Mouse (Mus musculus) embryonic facial prominence, embryonic 14.5 days (tissue): Measurements from ENCODE around the gene Cacna2d2. TPM values are rescaled to one million over a fixed set of nuclear protein-coding genes. Genes with fewer than 3 reads are reported as not detected.

Source experiments
- ATAC-seq: fragments of 200-750 bp; cut with Nextera tagmentation; 2 replicates; pipeline ENCODE4 v1.8.0; 2017; ENCODE audit warnings: low read depth, moderate number of reproducible peaks, moderate TSS enrichment
- DNase-seq: peaks from one replicate; pipeline ENCODE4 v3.0.0-alpha.2; 2015; ENCODE audit warnings: low spot score
- H3K27ac ChIP-seq: fragments of 300-500 bp; sonication (generic); replicated peaks from 2 replicates; pipeline ENCODE4 v1.5.1; 2014; ENCODE audit warnings: low read depth, mild to moderate bottlenecking, low read length, moderate library complexity
- H3K27me3 ChIP-seq: fragments of 300-500 bp; sonication (generic); replicated peaks from 2 replicates; pipeline ENCODE4 v1.6.1; 2014; ENCODE audit warnings: low read length; ENCODE audit not compliant: control insufficient read depth, insufficient read depth
- H3K36me3 ChIP-seq: fragments of 300-500 bp; sonication (generic); 2 replicates; pipeline ENCODE4 v1.6.1; 2014; ENCODE audit warnings: low read length, mixed read lengths; ENCODE audit not compliant: control insufficient read depth, insufficient read depth
- H3K4me1 ChIP-seq: fragments of 300-500 bp; sonication (generic); 2 replicates; pipeline ENCODE4 v1.6.1; 2014; ENCODE audit warnings: antibody characterized with exemption, low read length; ENCODE audit not compliant: control insufficient read depth, insufficient read depth
- H3K4me2 ChIP-seq: fragments of 300-500 bp; sonication (generic); 2 replicates; pipeline ENCODE4 v1.6.1; 2014; ENCODE audit warnings: low read depth, mild to moderate bottlenecking, low read length, moderate library complexity, mixed read lengths
- H3K4me3 ChIP-seq: fragments of 300-500 bp; sonication (generic); 2 replicates; pipeline ENCODE4 v1.5.1; 2014; ENCODE audit warnings: low read depth, mild to moderate bottlenecking, low read length
- H3K9ac ChIP-seq: fragments of 300-500 bp; sonication (generic); 2 replicates; pipeline ENCODE4 v1.6.1; 2014; ENCODE audit warnings: low read depth, mild to moderate bottlenecking, low read length, moderate library complexity, mixed read lengths
- H3K9me3 ChIP-seq: fragments of 300-500 bp; sonication (generic); 2 replicates; pipeline ENCODE4 v1.6.1; 2016; ENCODE audit warnings: low read length; ENCODE audit not compliant: control insufficient read depth
- WGBS: fragments of 180-500 bp; shearing (Covaris S2); extraction: QIAGEN DNeasy Blood & Tissue Kit; methylation state at CpG from one replicate; pipeline ENCODE4 v1.1.7; 2014; 5-methylcytosine and 5-hydroxymethylcytosine counted together
- polyA plus RNA-seq: library from polyadenylated mRNA; unstranded; fragments of >200 nt; fragmentation: Nextera tagmentation; extraction: Ambion mirVana; gene quantifications from 2 replicates; pipeline ENCODE4 v1.2.1, GENCODE M21; 2014

The Cacna2d2 gene
- polyA plus RNA-seq, 1 experiment from 2014 or later = 0.93 TPM

DNA sequence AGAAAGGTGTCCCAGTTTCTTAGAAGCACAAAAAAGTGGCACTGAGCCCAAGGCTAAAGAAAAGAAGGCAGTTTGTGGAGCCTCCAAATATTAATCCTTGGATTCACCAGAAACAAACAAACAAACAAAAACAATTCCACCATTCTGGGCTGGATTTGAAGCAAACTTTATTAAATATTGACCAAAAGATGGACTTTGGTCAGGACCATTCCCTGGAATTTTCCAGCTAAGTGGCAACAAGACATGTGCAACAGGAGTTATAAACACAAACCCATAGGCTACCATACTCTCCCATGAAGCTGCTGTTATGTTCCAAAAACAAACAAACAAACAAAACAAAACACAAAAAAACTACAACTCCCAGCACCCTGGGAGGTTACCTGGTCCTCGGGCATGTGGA is 74.6 kb downstream of the Cacna2d2 start:
- Histone ChIP-seq H3K4me1 (peaks cover 7% of the 10 kb centered on the region), H3K4me2 (no peak overlapping the region), H3K9me3 (no peaks in the 10 kb centered on the region), H3K4me3 (no peak overlapping the region), H3K9ac (no peak overlapping the region), H3K27ac (no peak overlapping the region), H3K27me3 (no peaks in the 10 kb centered on the region), H3K36me3 (no peaks in the 10 kb centered on the region)
- no peak for DNase-seq
- 71% methylated on average over 1 of the region's 1 CpGs for WGBS
- no peak for ATAC-seq

DNA sequence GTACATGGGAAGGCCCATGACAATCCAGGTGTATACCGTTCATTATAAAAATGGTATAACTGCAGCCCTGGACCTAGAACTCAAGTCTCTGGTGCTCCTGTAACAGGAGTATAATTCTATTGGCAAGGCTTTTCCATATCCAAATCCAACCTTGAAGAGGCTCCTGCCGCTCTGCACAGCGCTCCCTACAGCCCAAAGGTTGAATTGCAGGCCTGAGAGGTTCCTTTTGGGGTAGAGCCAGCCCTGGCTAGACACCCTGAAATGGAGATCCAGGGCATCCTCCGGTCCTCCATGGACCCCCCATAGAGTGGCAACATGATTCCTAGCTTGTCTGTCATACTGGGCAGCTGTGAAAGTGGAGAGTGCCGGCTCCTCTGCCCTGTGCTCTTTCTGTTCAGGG is 79.6 kb downstream of the Cacna2d2 start:
- Histone ChIP-seq H3K4me1 (peaks cover 24% of the 10 kb centered on the region), H3K4me3 (no peak overlapping the region), H3K36me3 (no peaks in the 10 kb centered on the region), H3K9ac (no peak overlapping the region), H3K27ac (peak overlapping the region; percentile 12), H3K4me2 (peak overlapping the region; percentile 31), H3K9me3 (no peaks in the 10 kb centered on the region), H3K27me3 (no peaks in the 10 kb centered on the region)
- no peak for DNase-seq
- WGBS = 31% methylated on average over 5 of the region's 5 CpGs
- no peak for ATAC-seq

DNA sequence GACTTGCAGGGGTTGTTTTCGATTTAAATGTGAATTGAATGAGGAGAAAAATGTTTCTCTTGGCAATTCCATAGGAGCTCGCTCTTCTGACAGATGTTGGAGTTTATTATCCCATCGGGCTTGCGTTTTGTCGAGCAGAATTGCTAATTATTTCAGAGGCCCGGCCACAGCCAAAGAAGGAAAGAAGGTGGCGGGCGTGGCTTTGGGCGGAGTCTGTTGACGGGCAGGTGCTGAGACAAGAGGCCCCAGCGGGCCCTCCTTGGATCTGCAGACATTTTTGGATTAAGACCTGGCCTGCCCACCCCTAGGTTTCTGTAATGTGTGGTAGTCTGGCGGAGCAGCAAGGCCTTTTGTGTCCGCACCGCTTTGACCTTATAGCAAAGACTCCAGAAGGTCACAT is 80.2 kb downstream of the Cacna2d2 start:
- Histone ChIP-seq H3K9ac (no peak overlapping the region; the same call in 1 of the 2 replicates), H3K4me1 (peaks cover 24% of the 10 kb centered on the region), H3K27ac (peak overlapping the region; percentile 12), H3K4me2 (peak overlapping the region; percentile 31), H3K27me3 (no peaks in the 10 kb centered on the region), H3K36me3 (no peaks in the 10 kb centered on the region), H3K4me3 (peak overlapping the region; percentile 0; the same call in 1 of the 2 replicates), H3K9me3 (no peaks in the 10 kb centered on the region)
- DNase-seq (peak; percentile 81), ATAC-seq (no peak)
- WGBS = 9% methylated on average over 14 of the region's 14 CpGs

- no peaks in the 10 kb centered on the region for H3K9me3 ChIP-seq
- no peaks in the 10 kb centered on the region for H3K36me3 ChIP-seq
- H3K4me1 ChIP-seq = peaks cover 24% of the 10 kb centered on the region
- ATAC-seq (peak; percentile 47), DNase-seq (peak; percentile 61)
- peak overlapping the region; percentile 31 for H3K4me2 ChIP-seq
- H3K4me3 ChIP-seq = no peak overlapping the region
- WGBS = 9% methylated on average over 8 of the region's 9 CpGs
- no peak overlapping the region for H3K9ac ChIP-seq
- H3K27me3 ChIP-seq = no peaks in the 10 kb centered on the region
- peak overlapping the region; percentile 12; the same call in 1 of the 2 replicates for H3K27ac ChIP-seq
These were observed 81.2 kb downstream of the Cacna2d2 start for GRCm38 (mm10) chr9:107480477-107481069.

DNA sequence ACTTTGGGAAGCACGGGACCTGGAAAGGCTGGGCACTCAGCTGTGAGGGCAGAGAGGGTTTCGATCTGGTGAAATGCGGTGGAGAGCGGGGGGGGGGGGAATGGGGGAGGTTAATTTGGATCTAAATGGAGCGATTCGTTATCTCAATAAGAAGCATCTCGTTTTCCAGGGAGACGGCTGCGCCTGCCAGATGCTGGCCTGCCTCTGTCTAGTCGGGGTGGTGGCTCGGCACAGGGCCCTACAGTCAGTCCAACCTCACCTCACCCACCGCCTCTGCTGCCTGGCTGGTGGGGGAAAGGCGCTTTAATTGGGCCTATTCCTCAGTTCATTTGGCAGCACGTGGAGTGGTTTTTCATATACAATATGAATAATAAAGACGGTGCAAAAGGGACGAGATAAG is 81.9 kb downstream of the Cacna2d2 start:
- Histone ChIP-seq H3K4me2 (no peak overlapping the region), H3K27me3 (no peaks in the 10 kb centered on the region), H3K9me3 (no peaks in the 10 kb centered on the region), H3K9ac (no peak overlapping the region), H3K4me3 (no peak overlapping the region), H3K27ac (no peak overlapping the region), H3K4me1 (peaks cover 22% of the 10 kb centered on the region), H3K36me3 (no peaks in the 10 kb centered on the region)
- DNase-seq (no peak), ATAC-seq (no peak)
- 29% methylated on average over 16 of the region's 16 CpGs for WGBS

DNA sequence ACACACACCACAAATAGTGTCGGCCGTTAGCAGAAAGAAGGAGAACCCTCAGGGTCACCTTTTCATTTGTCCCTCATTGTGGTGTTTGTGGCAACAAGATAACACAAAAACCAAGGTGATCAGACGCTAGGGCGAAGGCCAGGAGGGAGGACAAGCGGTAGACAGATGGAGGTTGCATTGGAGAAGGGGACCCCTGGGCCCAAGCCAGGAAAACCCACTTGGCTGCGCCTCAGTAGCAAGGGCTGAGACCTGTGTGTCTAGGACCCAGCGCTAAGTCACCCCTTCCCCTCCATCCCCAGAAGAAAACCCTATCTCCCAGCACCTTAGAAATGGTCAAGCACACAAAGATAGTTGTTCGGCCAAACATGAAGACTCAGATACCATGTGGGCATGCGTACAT is 82.6 kb downstream of the Cacna2d2 start:
- no peaks in the 10 kb centered on the region for H3K27me3 ChIP-seq
- no peaks in the 10 kb centered on the region for H3K9me3 ChIP-seq
- no peaks in the 10 kb centered on the region for H3K36me3 ChIP-seq
- no peak for ATAC-seq
- peaks cover 20% of the 10 kb centered on the region for H3K4me1 ChIP-seq
- no peak overlapping the region for H3K9ac ChIP-seq
- WGBS = 91% methylated on average over 9 of the region's 9 CpGs
- H3K4me3 ChIP-seq = no peak overlapping the region
- DNase-seq = no peak
- no peak overlapping the region for H3K4me2 ChIP-seq
- no peak overlapping the region for H3K27ac ChIP-seq

DNA sequence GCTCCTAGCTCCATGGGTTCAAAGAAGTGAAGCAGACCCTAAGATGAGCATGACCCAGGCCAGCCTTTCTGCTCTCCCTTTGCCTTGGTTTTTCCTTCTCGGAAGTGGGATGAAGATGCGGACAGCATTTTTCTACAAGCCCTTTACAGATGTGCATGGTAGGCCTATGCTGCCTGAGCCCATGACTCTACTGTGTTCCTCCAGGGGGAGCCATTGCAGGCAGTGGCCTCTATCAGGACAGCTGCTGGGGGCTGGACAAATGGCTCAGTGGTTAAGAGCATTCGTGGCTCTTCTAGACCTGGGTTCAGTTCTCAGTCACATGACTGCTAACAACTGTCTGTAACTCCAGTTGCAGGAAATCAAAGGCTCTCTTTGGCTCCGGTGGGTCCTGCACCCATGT is 83.4 kb downstream of the Cacna2d2 start:
- Histone ChIP-seq H3K36me3 (no peaks in the 10 kb centered on the region), H3K27me3 (no peaks in the 10 kb centered on the region), H3K9me3 (no peaks in the 10 kb centered on the region), H3K4me1 (peaks cover 20% of the 10 kb centered on the region), H3K9ac (no peak overlapping the region), H3K4me3 (no peak overlapping the region), H3K4me2 (no peak overlapping the region), H3K27ac (no peak overlapping the region)
- ATAC-seq (no peak), DNase-seq (no peak)
- 80% methylated on average over 4 of the region's 4 CpGs for WGBS

GRCm38 (mm10) chr9:107483714-107484113 is 84.3 kb downstream of the Cacna2d2 start:
- ATAC-seq (no peak), DNase-seq (no peak)
- H3K4me1 ChIP-seq = peaks cover 20% of the 10 kb centered on the region
- no peaks in the 10 kb centered on the region for H3K9me3 ChIP-seq
- H3K4me3 ChIP-seq = no peak overlapping the region
- H3K4me2 ChIP-seq = no peak overlapping the region
- H3K27me3 ChIP-seq = no peaks in the 10 kb centered on the region
- no peak overlapping the region for H3K27ac ChIP-seq
- no peaks in the 10 kb centered on the region for H3K36me3 ChIP-seq
- 83% methylated on average over 5 of the region's 5 CpGs for WGBS
- no peak overlapping the region for H3K9ac ChIP-seq

- peak; percentile 46 for DNase-seq
- ATAC-seq = peak; percentile 32; the same call in 1 of the 2 replicates
- Histone ChIP-seq H3K9me3 (no peaks in the 10 kb centered on the region), H3K27me3 (no peaks in the 10 kb centered on the region), H3K4me1 (peaks cover 16% of the 10 kb centered on the region), H3K27ac (no peak overlapping the region), H3K36me3 (no peaks in the 10 kb centered on the region), H3K4me3 (no peak overlapping the region), H3K4me2 (no peak overlapping the region), H3K9ac (no peak overlapping the region)
- 76% methylated on average over 16 of the region's 17 CpGs for WGBS
These were observed 84.9 kb downstream of the Cacna2d2 start for GRCm38 (mm10) chr9:107484302-107484701.
